Mouse (Mus musculus) G1E (cell line): ENCODE measurements at regions not wholly inside any gene's neighbourhood (a gene's known extent, or its start where the extent isn't known, plus 50 kb on each side); places are given as distances from the start of the nearest gene placed in this dataset.

ENCODE experiments used
- ATAC-seq: 2 replicates; pipeline ENCODE4 v1.8.0; 2016; ENCODE audit warnings: mild to moderate bottlenecking; ENCODE audit not compliant: insufficient number of reproducible peaks, poor library complexity, low FRiP score, severe bottlenecking; ENCODE audit errors: extremely low read depth
- DNase-seq: peaks from one replicate; pipeline ENCODE4 v3.0.0; 2012; ENCODE audit warnings: low spot score
- H3K27me3 ChIP-seq: 2 replicates; pipeline ENCODE4 v1.6.1; 2012; ENCODE audit warnings: mild to moderate bottlenecking, low read length, inconsistent platforms; ENCODE audit not compliant: insufficient read depth
- H3K36me3 ChIP-seq: replicated peaks from 2 replicates; pipeline ENCODE3; 2012; ENCODE audit warnings: mild to moderate bottlenecking, inconsistent platforms
- H3K4me1 ChIP-seq: 2 replicates; pipeline ENCODE4 v1.6.1; 2012; ENCODE audit warnings: low read depth, low read length, inconsistent platforms, mixed read lengths; ENCODE audit not compliant: insufficient read depth
- H3K4me3 ChIP-seq: 2 replicates; pipeline ENCODE4 v1.5.1; 2012; ENCODE audit warnings: low read depth, mild to moderate bottlenecking, inconsistent platforms, low read length, moderate library complexity, mixed read lengths
- H3K9me3 ChIP-seq: replicated peaks from 2 replicates; pipeline ENCODE4 v1.6.1; 2012; ENCODE audit warnings: inconsistent platforms
- CTCF ChIP-seq: IDR thresholded peaks from 2 replicates; pipeline ENCODE4 v1.5.1; 2012; ENCODE audit warnings: low read depth, low read length, inconsistent platforms, mixed read lengths
- GATA1 ChIP-seq: IDR thresholded peaks from 2 replicates; pipeline ENCODE4 v1.6.1; 2012; ENCODE audit warnings: borderline replicate concordance, low read length, inconsistent platforms, mixed read lengths
- GATA2 ChIP-seq: IDR thresholded peaks from 2 replicates; pipeline ENCODE4 v1.6.1; 2012; ENCODE audit warnings: low read depth, low read length, inconsistent platforms, borderline replicate concordance
- POLR2AphosphoS5 ChIP-seq: IDR thresholded peaks from 2 replicates; pipeline ENCODE4 v1.6.1; 2012; ENCODE audit warnings: low read depth, low read length, inconsistent platforms; ENCODE audit not compliant: insufficient replicate concordance
- TAL1 ChIP-seq: conservative IDR thresholded peaks from 2 replicates; pipeline ENCODE4 v1.6.1; 2012; ENCODE audit warnings: low read depth, low read length, inconsistent platforms, mixed read lengths

GRCm38 (mm10) chr10:126431222-126431621 is 465.3 kb downstream of the Lrig3 start:
- H3K27me3 ChIP-seq = no peaks in the 10 kb centered on the region

GRCm38 (mm10) chr10:126430346-126430745 is 464.4 kb downstream of the Lrig3 start:
- Histone ChIP-seq H3K4me1 (no peaks in the 10 kb centered on the region), H3K36me3 (no peaks in the 10 kb centered on the region), H3K4me3 (no peak overlapping the region), H3K27me3 (no peaks in the 10 kb centered on the region), H3K9me3 (peaks cover 46% of the 10 kb centered on the region)
- ATAC-seq (no peak), DNase-seq (no peak)
- TF ChIP-seq TAL1 (no peak), POLR2AphosphoS5 (no peak), GATA2 (no peak), GATA1 (no peak)

More at GRCm38 (mm10) chr10:126431222-126431621, 465.3 kb downstream of the Lrig3 start:
- Histone ChIP-seq H3K4me1 (no peaks in the 10 kb centered on the region), H3K9me3 (peaks cover 44% of the 10 kb centered on the region), H3K36me3 (no peaks in the 10 kb centered on the region), H3K4me3 (no peak overlapping the region)
- ATAC-seq (no peak), DNase-seq (no peak)
- TF ChIP-seq GATA1 = no peak
- no peak for TF ChIP-seq GATA2
- no peak for TF ChIP-seq CTCF
- no peak for TF ChIP-seq TAL1
- no peak for TF ChIP-seq POLR2AphosphoS5

GRCm38 (mm10) chr10:126429502-126429901 is 463.5 kb downstream of the Lrig3 start:
- H3K36me3 ChIP-seq = no peaks in the 10 kb centered on the region
- no peak for TF ChIP-seq CTCF
- TF ChIP-seq TAL1 = no peak
- no peak for TF ChIP-seq POLR2AphosphoS5
- no peak for TF ChIP-seq GATA2
- no peak for TF ChIP-seq GATA1
- no peaks in the 10 kb centered on the region for H3K4me1 ChIP-seq
- H3K4me3 ChIP-seq = no peak overlapping the region
- H3K27me3 ChIP-seq = no peaks in the 10 kb centered on the region
- ATAC-seq (no peak), DNase-seq (no peak)
- H3K9me3 ChIP-seq = peaks cover 48% of the 10 kb centered on the region

GRCm38 (mm10) chr10:126422066-126422465 is 456.1 kb downstream of the Lrig3 start:
- Histone ChIP-seq H3K27me3 (no peaks in the 10 kb centered on the region), H3K36me3 (no peaks in the 10 kb centered on the region), H3K9me3 (peaks cover 49% of the 10 kb centered on the region), H3K4me3 (no peak overlapping the region), H3K4me1 (no peaks in the 10 kb centered on the region)
- ATAC-seq (no peak), DNase-seq (no peak)
- no peak for TF ChIP-seq GATA2
- no peak for TF ChIP-seq TAL1
- TF ChIP-seq POLR2AphosphoS5 = no peak
- no peak for TF ChIP-seq CTCF
- no peak for TF ChIP-seq GATA1

GRCm38 (mm10) chr10:126413786-126414185 is 447.8 kb downstream of the Lrig3 start:
- Histone ChIP-seq H3K9me3 (peaks cover 51% of the 10 kb centered on the region), H3K36me3 (no peaks in the 10 kb centered on the region), H3K4me1 (no peaks in the 10 kb centered on the region), H3K4me3 (no peak overlapping the region), H3K27me3 (no peaks in the 10 kb centered on the region)
- DNase-seq (no peak), ATAC-seq (no peak)
- TF ChIP-seq TAL1 = no peak

GRCm38 (mm10) chr10:126392235-126392634 is 426.3 kb downstream of the Lrig3 start:
- Histone ChIP-seq H3K9me3 (peaks cover 48% of the 10 kb centered on the region), H3K4me3 (no peak overlapping the region), H3K4me1 (no peaks in the 10 kb centered on the region), H3K36me3 (no peaks in the 10 kb centered on the region), H3K27me3 (no peaks in the 10 kb centered on the region)
- no peak for DNase-seq
- no peak for ATAC-seq
- TF ChIP-seq GATA1 = no peak
- no peak for TF ChIP-seq POLR2AphosphoS5
- TF ChIP-seq TAL1 = no peak
- no peak for TF ChIP-seq GATA2
- no peak for TF ChIP-seq CTCF

GRCm38 (mm10) chr10:126391770-126392169 is 425.8 kb downstream of the Lrig3 start:
- Histone ChIP-seq H3K4me1 (no peaks in the 10 kb centered on the region), H3K27me3 (no peaks in the 10 kb centered on the region), H3K9me3 (peaks cover 51% of the 10 kb centered on the region), H3K4me3 (no peak overlapping the region), H3K36me3 (no peaks in the 10 kb centered on the region)
- no peak for TF ChIP-seq GATA2
- no peak for TF ChIP-seq GATA1
- no peak for TF ChIP-seq POLR2AphosphoS5
- TF ChIP-seq TAL1 = no peak
- no peak for TF ChIP-seq CTCF
- DNase-seq = no peak
- no peak for ATAC-seq
